Mouse (Mus musculus) left cerebral cortex, postnatal 25 days (tissue): ENCODE measurements around the gene Snx25. TPM values are rescaled to one million over a fixed set of nuclear protein-coding genes. Genes with fewer than 3 reads are reported as not detected.

Source experiments
- total RNA-seq, 2 experiments: library from RNA; stranded (reverse); gene quantifications; 2 replicates each; pipeline ENCODE4 v1.2.3; 2021

The Snx25 gene
- total RNA-seq, 2 experiments from 2014 or later, result 46.3 to 48.2 TPM

Other genes with a start within 250 kb of the Snx25 start
- 1 to 10 TPM; 1.3 to 1.4 TPM for gene Ccdc110, start 217.5 kb downstream of the Snx25 start, total RNA-seq
- gene 1700029J07Rik, start 176.9 kb downstream of the Snx25 start, total RNA-seq, result 1 to 10 TPM; 1.7 to 2.7 TPM
- gene Ufsp2, start 176.6 kb downstream of the Snx25 start, total RNA-seq, result 10 to 100 TPM; 50.8 to 57.1 TPM
- under 1 TPM; 0.30 to 0.78 TPM for gene Lrp2bp, start 152.9 kb downstream of the Snx25 start, total RNA-seq
- 10 to 100 TPM in 1 of 2 experiments, 1 to 10 TPM in 1; 9.2 to 14.3 TPM for gene Ankrd37, start 146.5 kb downstream of the Snx25 start, total RNA-seq
- 10 to 100 TPM; 21.4 to 22.8 TPM for gene Cfap97, start 388 bp downstream of the Snx25 start, total RNA-seq
- 100 to 1,000 TPM; 569 to 580 TPM for gene Slc25a4, start 59.1 kb upstream of the Snx25 start, total RNA-seq
- not detected for gene Helt, start 142.5 kb upstream of the Snx25 start, total RNA-seq